Mouse (Mus musculus) heart, postnatal 14 days (tissue): ENCODE measurements around the gene Prkra. TPM values are rescaled to one million over a fixed set of nuclear protein-coding genes. Genes with fewer than 3 reads are reported as not detected.

Experiments used
- DNase-seq, 2 experiments: peaks; one replicate each; pipeline ENCODE4 v3.0.0; 2021 to 2022
- intact Hi-C: fragments of 180-260 bp; cut with DNase I; formaldehyde crosslinking; loops from one replicate; pipeline ENCODE4 v1.15.1; 2025
- total RNA-seq, 2 experiments: library from RNA; stranded (reverse); gene quantifications; 2 replicates each; pipeline ENCODE4 v1.2.3; 2021

The Prkra gene
- total RNA-seq, 2 experiments from 2014 or later: 16.0 to 16.9 TPM

DNA sequence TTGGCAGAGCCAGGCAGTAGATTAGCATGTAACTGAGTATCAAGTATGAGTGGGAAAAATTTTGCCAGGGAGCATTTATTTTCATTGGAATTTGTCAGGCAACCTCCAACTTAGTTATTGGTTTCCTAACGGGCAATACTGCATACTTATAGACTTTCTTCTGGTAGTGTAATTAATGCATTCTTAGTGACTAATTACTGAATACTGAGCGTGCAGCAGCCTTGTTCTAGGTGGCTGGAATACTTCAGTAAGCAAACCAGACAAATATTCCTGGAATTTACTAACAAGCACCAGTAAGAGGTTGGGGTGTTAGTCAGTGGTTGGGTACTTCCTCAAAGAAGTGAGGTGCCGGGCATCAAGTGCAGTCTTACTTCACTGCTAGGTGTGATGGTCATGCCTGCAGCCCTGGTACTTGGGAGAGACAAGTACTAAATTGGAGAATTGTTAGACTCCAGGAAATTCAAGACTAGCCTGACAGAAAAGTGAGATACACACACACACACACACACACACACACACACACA, 55.4 kb downstream of the Prkra start:
- intact Hi-C loops: no loop called here

DNA sequence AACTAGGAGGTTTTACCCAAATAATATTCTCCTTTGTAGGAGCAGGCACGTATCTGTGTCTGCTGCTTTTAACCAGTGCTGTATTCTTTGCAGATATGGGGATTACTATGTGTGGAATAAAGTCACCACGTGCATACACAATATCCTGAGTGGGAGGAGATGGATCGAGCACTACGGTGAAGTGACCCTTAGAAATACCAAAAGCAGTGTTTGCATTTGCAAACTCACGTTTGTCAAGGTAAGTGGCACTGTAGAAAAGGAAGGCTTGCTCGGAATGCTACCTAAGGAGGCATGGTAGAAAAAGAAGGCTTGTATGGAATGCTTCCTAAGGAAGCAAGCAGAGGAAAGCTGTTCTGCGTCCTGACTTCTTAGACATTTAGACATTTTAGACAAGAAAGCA, 57.6 kb downstream of the Prkra start:
- intact Hi-C loops: no loop called here
- no peak for DNase-seq

More for the DNA sequence above, 55.4 kb downstream of the Prkra start:
- no peak for DNase-seq

- intact Hi-C loops: no loop called here
- DNase-seq: no peak
Measured at GRCm38 (mm10) chr2:76586906-76587305, 60.9 kb downstream of the Prkra start.

DNA sequence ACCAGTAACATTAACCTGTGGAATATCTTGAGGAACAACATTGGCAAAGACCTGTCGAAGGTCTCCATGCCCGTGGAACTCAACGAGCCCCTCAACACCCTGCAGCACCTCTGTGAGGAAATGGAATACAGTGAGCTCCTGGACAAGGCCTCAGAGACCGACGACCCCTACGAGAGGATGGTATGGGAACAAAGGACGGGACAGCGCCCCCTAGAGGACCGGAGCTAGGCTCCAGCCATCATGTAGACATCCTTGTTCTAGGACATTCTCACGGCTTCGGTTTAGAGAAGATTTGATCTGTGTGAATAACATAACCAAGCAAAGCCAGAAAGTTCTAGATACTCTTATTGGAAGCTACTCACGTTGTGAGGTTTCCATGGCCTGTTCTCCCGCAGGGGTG, 62.7 kb downstream of the Prkra start:
- intact Hi-C loops: no loop called here

More for the DNA sequence above, 62.7 kb downstream of the Prkra start:
- no peak for DNase-seq

Other genes with a start within 250 kb of the Prkra start
- gene Osbpl6, start 241.5 kb downstream of the Prkra start, total RNA-seq: 10 to 100 TPM in 1 of 2 experiments, 1 to 10 TPM in 1; 5.7 to 10.4 TPM
- under 1 TPM in 1 of 2 experiments, not detected in 1; 0.27 TPM for gene Pjvk, start 461 bp upstream of the Prkra start, total RNA-seq
- 10 to 100 TPM; 23.6 to 23.7 TPM for gene Fkbp7, start 25.1 kb upstream of the Prkra start, total RNA-seq
- gene Plekha3, start 27.3 kb upstream of the Prkra start, total RNA-seq: 10 to 100 TPM; 19.2 to 19.7 TPM